Mouse (Mus musculus) MEL (cell line): ENCODE measurements around the gene Srsf3. TPM values are rescaled to one million over a fixed set of nuclear protein-coding genes. Genes with fewer than 3 reads are reported as not detected.

Experiments used
- DNase-seq: peaks from one replicate; pipeline ENCODE4 v3.0.0; 2011; ENCODE audit warnings: low read depth, low spot score
- H3K27ac ChIP-seq: 2 replicates; pipeline ENCODE4 v1.5.1; 2012; ENCODE audit warnings: low read depth, mild to moderate bottlenecking, control low read depth, low read length, moderate library complexity; ENCODE audit not compliant: control insufficient read depth
- H3K27me3 ChIP-seq, 2 experiments: fragments of 150-350 bp in 1 of 2; sonication (generic) in 1 of 2; 2 replicates each; pipeline ENCODE4 v1.6.1; 2012; ENCODE audit warnings: low read length in 2 of 2, mild to moderate bottlenecking in 2 of 2, improper control_type of control experiment in 1 of 2, moderate library complexity in 1 of 2; ENCODE audit not compliant: insufficient read depth in 2 of 2, control insufficient read depth in 1 of 2
- H3K36me3 ChIP-seq, 2 experiments: 2 replicates each; pipeline ENCODE4 v1.6.1; 2012 to 2014; ENCODE audit warnings: low read length in 2 of 2, improper control_type of control experiment in 1 of 2, inconsistent platforms in 1 of 2, mild to moderate bottlenecking in 1 of 2; ENCODE audit not compliant: insufficient read depth in 2 of 2, control insufficient read depth in 1 of 2
- H3K4me1 ChIP-seq, 2 experiments: fragments of 150-350 bp in 1 of 2; sonication (generic) in 1 of 2; 2 replicates each; pipeline ENCODE4 v1.6.1; 2012; ENCODE audit warnings: low read length in 2 of 2, improper control_type of control experiment in 1 of 2, mild to moderate bottlenecking in 1 of 2; ENCODE audit not compliant: insufficient read depth in 2 of 2, control insufficient read depth in 1 of 2
- H3K4me3 ChIP-seq, 2 experiments: fragments of 150-350 bp in 1 of 2; sonication (generic) in 1 of 2; 2 replicates each; pipeline ENCODE4 v1.5.1; 2012; ENCODE audit warnings: low read depth in 2 of 2, low read length in 2 of 2, mild to moderate bottlenecking in 2 of 2, moderate library complexity in 2 of 2, control low read depth in 1 of 2, improper control_type of control experiment in 1 of 2; ENCODE audit not compliant: control insufficient read depth in 1 of 2, insufficient read depth in 1 of 2
- H3K79me2 ChIP-seq: 2 replicates; pipeline ENCODE4 v1.6.1; 2012; ENCODE audit warnings: mild to moderate bottlenecking, low read length, moderate library complexity; ENCODE audit not compliant: control insufficient read depth, poor library complexity, insufficient read depth
- H3K9ac ChIP-seq: 2 replicates; pipeline ENCODE4 v1.6.1; 2012; ENCODE audit warnings: low read depth, mild to moderate bottlenecking, control low read depth, low read length, moderate library complexity; ENCODE audit not compliant: control insufficient read depth, poor library complexity, severe bottlenecking
- H3K9me3 ChIP-seq: fragments of 150-350 bp; sonication (generic); replicated peaks from 2 replicates; pipeline ENCODE4 v1.6.1; 2012; ENCODE audit warnings: mild to moderate bottlenecking, low read length, improper control_type of control experiment, moderate library complexity; ENCODE audit not compliant: insufficient read depth
- BHLHE40 ChIP-seq: IDR thresholded peaks from 2 replicates; pipeline ENCODE4 v1.6.1; 2012; ENCODE audit warnings: low read depth, mild to moderate bottlenecking, inconsistent platforms, low read length, improper control_type of control experiment, borderline replicate concordance
- CHD1 ChIP-seq: IDR thresholded peaks from 2 replicates; pipeline ENCODE4 v1.6.1; 2012; ENCODE audit warnings: low read depth, mild to moderate bottlenecking, inconsistent platforms, low read length, improper control_type of control experiment
- CHD2 ChIP-seq: IDR thresholded peaks from 2 replicates; pipeline ENCODE4 v1.6.1; 2011; ENCODE audit warnings: low read length, improper control_type of control experiment
- CTCF ChIP-seq, 3 experiments: IDR thresholded peaks in 2 of 3; conservative IDR thresholded peaks in 1 of 3; 2 replicates each; pipeline ENCODE4 v1.5.1; 2011 to 2012; ENCODE audit warnings: low read length in 3 of 3, low read depth in 2 of 3, mild to moderate bottlenecking in 2 of 3, improper control_type of control experiment in 1 of 3, inconsistent platforms in 1 of 3, mixed read lengths in 1 of 3, moderate library complexity in 1 of 3; ENCODE audit not compliant: control insufficient read depth in 1 of 3, insufficient read depth in 1 of 3, poor library complexity in 1 of 3, severe bottlenecking in 1 of 3
- ELF1 ChIP-seq: IDR thresholded peaks from 2 replicates; pipeline ENCODE4 v1.6.1; 2014; ENCODE audit warnings: low read depth, mild to moderate bottlenecking, inconsistent platforms, low read length, improper control_type of control experiment, moderate library complexity
- EP300 ChIP-seq, 2 experiments: IDR thresholded peaks; 2 replicates each; pipeline ENCODE4 v1.6.1; 2011; ENCODE audit warnings: improper control_type of control experiment in 2 of 2, low read length in 2 of 2, low read depth in 1 of 2, mild to moderate bottlenecking in 1 of 2
- ETS1 ChIP-seq: IDR thresholded peaks from 2 replicates; pipeline ENCODE4 v1.6.1; 2012; ENCODE audit warnings: low read depth, mild to moderate bottlenecking, inconsistent platforms, low read length, improper control_type of control experiment, moderate library complexity
- GABPA ChIP-seq: IDR thresholded peaks from 2 replicates; pipeline ENCODE4 v1.6.1; 2012; ENCODE audit warnings: low read depth, mild to moderate bottlenecking, inconsistent platforms, low read length, improper control_type of control experiment, moderate library complexity
- HCFC1 ChIP-seq: IDR thresholded peaks from 2 replicates; pipeline ENCODE4 v1.6.1; 2012; ENCODE audit warnings: low read depth, mild to moderate bottlenecking, inconsistent platforms, low read length, improper control_type of control experiment, moderate library complexity
- JUND ChIP-seq: IDR thresholded peaks from 2 replicates; pipeline ENCODE4 v1.6.1; 2011; ENCODE audit warnings: low read depth, mild to moderate bottlenecking, improper control_type of control experiment, low read length
- KAT2A ChIP-seq: conservative IDR thresholded peaks from 2 replicates; pipeline ENCODE4 v1.6.1; 2012; ENCODE audit warnings: low read depth, low read length, improper control_type of control experiment, inconsistent platforms
- MAFK ChIP-seq: IDR thresholded peaks from 2 replicates; pipeline ENCODE4 v1.6.1; 2011; ENCODE audit warnings: low read depth, mild to moderate bottlenecking, low read length, improper control_type of control experiment, borderline replicate concordance
- MAZ ChIP-seq: IDR thresholded peaks from 2 replicates; pipeline ENCODE4 v1.6.1; 2012; ENCODE audit warnings: low read depth, mild to moderate bottlenecking, inconsistent platforms, low read length, improper control_type of control experiment
- MEF2A ChIP-seq: IDR thresholded peaks from 2 replicates; pipeline ENCODE4 v1.6.1; 2014; ENCODE audit warnings: low read depth, mild to moderate bottlenecking, inconsistent platforms, low read length, improper control_type of control experiment; ENCODE audit not compliant: poor library complexity, insufficient replicate concordance, severe bottlenecking; ENCODE audit errors: extremely low read depth
- MYC ChIP-seq: IDR thresholded peaks from 2 replicates; pipeline ENCODE4 v1.6.1; 2011; ENCODE audit warnings: low read depth, mild to moderate bottlenecking, low read length, improper control_type of control experiment, moderate library complexity
- POLR2A ChIP-seq, 2 experiments: IDR thresholded peaks; 2 replicates each; pipeline ENCODE4 v1.6.1; 2011 to 2012; ENCODE audit warnings: low read length in 2 of 2, mild to moderate bottlenecking in 2 of 2, control low read depth in 1 of 2, improper control_type of control experiment in 1 of 2, low read depth in 1 of 2, moderate library complexity in 1 of 2; ENCODE audit not compliant: control insufficient read depth in 1 of 2, insufficient read depth in 1 of 2, poor library complexity in 1 of 2
- POLR2AphosphoS2 ChIP-seq: IDR thresholded peaks from 2 replicates; pipeline ENCODE4 v1.6.1; 2011; ENCODE audit warnings: low read length, improper control_type of control experiment
- POLR2AphosphoS5 ChIP-seq: IDR thresholded peaks from 2 replicates; pipeline ENCODE4 v1.6.1; 2012; ENCODE audit warnings: low read depth, borderline replicate concordance, mild to moderate bottlenecking, inconsistent platforms, low read length, moderate library complexity, mixed read lengths
- RAD21 ChIP-seq: IDR thresholded peaks from 2 replicates; pipeline ENCODE4 v1.6.1; 2011; ENCODE audit warnings: mild to moderate bottlenecking, low read depth, low read length, improper control_type of control experiment
- SMC3 ChIP-seq: IDR thresholded peaks from 2 replicates; pipeline ENCODE4 v1.6.1; 2011; ENCODE audit warnings: low read depth, low read length, improper control_type of control experiment
- TCF12 ChIP-seq: IDR thresholded peaks from 2 replicates; pipeline ENCODE4 v1.6.1; 2014; ENCODE audit warnings: low read depth, mild to moderate bottlenecking, inconsistent platforms, low read length, improper control_type of control experiment, moderate library complexity
- UBTF ChIP-seq: IDR thresholded peaks from 2 replicates; pipeline ENCODE4 v1.6.1; 2012; ENCODE audit warnings: low read depth, mild to moderate bottlenecking, inconsistent platforms, low read length, improper control_type of control experiment, moderate library complexity, borderline replicate concordance; ENCODE audit not compliant: insufficient read depth
- USF1 ChIP-seq: IDR thresholded peaks from 2 replicates; pipeline ENCODE4 v1.6.1; 2014; ENCODE audit warnings: low read depth, mild to moderate bottlenecking, inconsistent platforms, low read length, improper control_type of control experiment, moderate library complexity
- ZKSCAN1 ChIP-seq: IDR thresholded peaks from 2 replicates; pipeline ENCODE4 v1.6.1; 2012; ENCODE audit warnings: low read depth, mild to moderate bottlenecking, inconsistent platforms, low read length, improper control_type of control experiment, moderate library complexity
- ZMIZ1 ChIP-seq: IDR thresholded peaks from 2 replicates; pipeline ENCODE4 v1.6.1; 2012; ENCODE audit warnings: low read depth, mild to moderate bottlenecking, inconsistent platforms, low read length, improper control_type of control experiment, moderate library complexity
- polyA plus RNA-seq, 2 experiments: library from polyadenylated mRNA; stranded (reverse) in 1 of 2; unstranded in 1 of 2; fragments of >175 nt in 1 of 2; fragments of >200 nt in 1 of 2; gene quantifications; 2 replicates each; pipeline versions ENCODE4 v1.2.1 to v1.2.4; 2012; ENCODE audit warnings: low replicate concordance in 2 of 2, low read depth in 1 of 2; ENCODE audit not compliant: insufficient read length in 2 of 2, insufficient read depth in 1 of 2, missing spikeins in 1 of 2
- total RNA-seq: library from RNA; depleted of rRNA; stranded (reverse); fragments of 300-350 nt; gene quantifications from 2 replicates; pipeline ENCODE4 v1.2.3, GENCODE M21; 2012

Srsf3 gene
- total and polyA plus RNA-seq, 3 experiments: 326 to 556 (median 367) TPM

DNA sequence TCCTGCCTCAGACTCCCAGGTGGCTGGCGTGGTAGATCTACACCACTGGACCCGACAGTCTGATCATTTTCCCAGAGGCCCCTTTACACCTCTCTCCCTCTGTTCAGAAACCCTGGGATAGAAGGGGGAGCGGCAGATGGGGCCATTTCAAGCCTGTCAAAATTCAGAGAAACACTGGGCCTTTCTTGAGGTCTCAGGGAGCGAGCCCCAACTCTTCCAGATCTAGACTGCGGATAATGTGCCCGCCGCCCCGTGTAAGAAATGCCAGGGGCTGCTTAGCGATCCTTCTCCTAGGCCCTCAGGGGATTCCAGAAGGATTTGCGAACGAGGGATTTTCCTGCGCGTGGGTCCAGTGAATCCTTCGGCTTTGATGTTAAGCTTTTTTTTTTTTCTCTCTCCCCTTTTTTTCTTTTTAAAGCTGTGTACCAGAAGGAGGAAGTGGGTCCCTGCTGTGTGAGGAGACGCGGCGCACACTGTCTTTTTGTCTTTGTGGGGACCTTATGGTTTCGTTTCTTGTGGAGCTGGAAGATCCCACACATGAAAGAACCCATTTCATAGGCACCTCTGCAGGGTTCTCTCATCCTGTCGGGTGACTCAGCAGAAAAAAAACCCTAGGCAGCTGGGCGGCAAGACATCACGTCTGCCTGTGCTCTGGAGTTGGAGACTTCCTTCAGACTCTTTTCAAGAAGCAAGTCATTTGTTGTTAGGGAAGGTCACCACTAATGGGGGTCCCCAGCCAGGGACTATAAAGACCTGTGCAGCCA lies 49.4 kb downstream of the Srsf3 start (continued):
- TF ChIP-seq TCF12 (no peak; the same call in 1 of the 2 replicates), KAT2A (no peak), JUND (no peak), CHD2 (no peak), MAZ (no peak; the same call in 1 of the 2 replicates), ETS1 (peak; percentile 63), ZKSCAN1 (no peak), CTCF (IDR thresholded peaks at IDR 0.05 in 2 of 3, conservative IDR thresholded peaks at IDR 0.05 in 1 of 3; ENCODE audit: control insufficient read depth in 1 of 3, insufficient read depth in 1 of 3, low read depth in 2 of 3, low read length in 3 of 3, poor library complexity in 1 of 3, severe bottlenecking in 1 of 3) (no peak), EP300 (IDR thresholded peaks at IDR 0.05; ENCODE audit: low read depth in 1 of 2, low read length in 2 of 2) (peak; percentile 3 to 33; a peak in 3 of 4 replicates), MYC (peak; percentile 44; the same call in 1 of the 2 replicates), UBTF (no peak), ELF1 (0 out of 2 replicates have a peak, but pooled peaks have one; percentile 18), BHLHE40 (peak; percentile 31; the same call in 1 of the 2 replicates), CHD1 (no peak; the same call in 1 of the 2 replicates)
- TF ChIP-seq, all 39 proteins: peak for 12

DNA sequence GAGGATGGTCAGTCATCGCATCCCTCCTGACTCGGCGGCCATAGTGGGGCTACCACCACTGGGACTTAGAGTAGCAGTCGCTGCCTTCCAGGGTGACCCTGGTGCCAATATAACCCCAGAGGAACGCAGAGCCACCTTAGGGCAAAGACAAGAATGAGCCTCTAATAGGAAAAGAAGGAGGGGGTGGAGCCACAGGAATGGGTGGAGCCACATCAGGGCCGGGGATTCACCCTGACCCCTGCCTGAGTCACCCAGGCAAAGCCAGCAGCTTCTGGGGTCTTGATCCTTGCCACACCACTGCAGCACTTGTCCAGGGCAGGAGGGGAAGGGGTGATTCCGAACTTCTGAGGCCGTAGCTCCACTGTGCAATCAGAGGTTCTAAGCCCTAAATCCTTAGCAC lies 51.2 kb downstream of the Srsf3 start:
- Histone ChIP-seq H3K79me2 (peaks cover 5% of the 10 kb centered on the region; the same call in 1 of the 2 replicates), H3K36me3 (peaks cover 0 to 10% of the 10 kb centered on the region in 2 experiments; a peak in 1 of 4 replicates), H3K4me3 (no peak overlapping the region), H3K9ac (no peak overlapping the region), H3K27ac (no peak overlapping the region), H3K27me3 (no peaks in the 10 kb centered on the region), H3K4me1 (peaks cover 8 to 15% of the 10 kb centered on the region in 2 experiments), H3K9me3 (no peaks in the 10 kb centered on the region)
- TF ChIP-seq CHD1 (no peak), USF1 (no peak), BHLHE40 (no peak), CHD2 (no peak), POLR2AphosphoS5 (no peak), JUND (no peak), RAD21 (no peak), GABPA (no peak), ZMIZ1 (no peak), TCF12 (no peak), POLR2A (IDR thresholded peaks at IDR 0.05; ENCODE audit: control insufficient read depth in 1 of 2, insufficient read depth in 1 of 2, low read depth in 1 of 2, low read length in 2 of 2, poor library complexity in 1 of 2) (no peak), MAZ (no peak), POLR2AphosphoS2 (no peak), SMC3 (no peak), MAFK (no peak), HCFC1 (no peak), UBTF (no peak), MEF2A (no peak), ETS1 (no peak), CTCF (IDR thresholded peaks at IDR 0.05 in 2 of 3, conservative IDR thresholded peaks at IDR 0.05 in 1 of 3; ENCODE audit: control insufficient read depth in 1 of 3, insufficient read depth in 1 of 3, low read depth in 2 of 3, low read length in 3 of 3, poor library complexity in 1 of 3, severe bottlenecking in 1 of 3) (no peak)
- DNase-seq: no peak
